Mouse (Mus musculus) kidney, embryonic 15.5 days (tissue): ENCODE measurements around the gene Prox1. TPM values are rescaled to one million over a fixed set of nuclear protein-coding genes. Genes with fewer than 3 reads are reported as not detected.
A peak's percentile ranks its signal among the peaks of the same experiment; 100 is the strongest.

Experiments used
- ATAC-seq: fragments of 200-750 bp; cut with Nextera tagmentation; replicated peaks from 2 replicates; pipeline ENCODE4 v1.8.0; 2017; ENCODE audit warnings: moderate TSS enrichment; ENCODE audit not compliant: low FRiP score
- H3K27ac ChIP-seq: fragments of 300-500 bp; sonication (generic); 2 replicates; pipeline ENCODE4 v1.5.1; 2015; ENCODE audit warnings: mild to moderate bottlenecking, inconsistent platforms
- H3K27me3 ChIP-seq: fragments of 300-500 bp; sonication (generic); 2 replicates; pipeline ENCODE4 v1.6.1; 2015; ENCODE audit warnings: inconsistent platforms
- H3K36me3 ChIP-seq: fragments of 300-500 bp; sonication (generic); 2 replicates; pipeline ENCODE4 v1.6.1; 2015; ENCODE audit warnings: inconsistent platforms
- H3K4me1 ChIP-seq: fragments of 300-500 bp; sonication (generic); 2 replicates; pipeline ENCODE4 v1.6.1; 2015; ENCODE audit warnings: inconsistent platforms
- H3K4me2 ChIP-seq: fragments of 300-500 bp; sonication (generic); 2 replicates; pipeline ENCODE4 v1.6.1; 2015; ENCODE audit warnings: moderate library complexity, mild to moderate bottlenecking, inconsistent platforms
- H3K4me3 ChIP-seq: fragments of 300-500 bp; sonication (generic); replicated peaks from 2 replicates; pipeline ENCODE4 v1.5.1; 2015; ENCODE audit warnings: mild to moderate bottlenecking, inconsistent platforms
- H3K9ac ChIP-seq: fragments of 300-500 bp; sonication (generic); 2 replicates; pipeline ENCODE4 v1.6.1; 2015; ENCODE audit warnings: mild to moderate bottlenecking, inconsistent platforms
- H3K9me3 ChIP-seq: fragments of 300-500 bp; sonication (generic); replicated peaks from 2 replicates; pipeline ENCODE4 v1.6.1; 2016; ENCODE audit warnings: inconsistent platforms
- WGBS: fragments of 180-500 bp; shearing (Covaris S2); methylation state at CpG from one replicate; pipeline ENCODE4 v1.1.7; 2015; ENCODE audit warnings: mixed read lengths; 5-methylcytosine and 5-hydroxymethylcytosine counted together
- polyA plus RNA-seq: library from polyadenylated mRNA; unstranded; fragments of >200 nt; fragmentation: Nextera tagmentation; extraction: Ambion mirVana; gene quantifications from 2 replicates; pipeline ENCODE4 v1.2.1, GENCODE M21; 2015

Prox1 gene
- polyA plus RNA-seq, 1 experiment from 2014 or later, result 1.8 TPM

DNA sequence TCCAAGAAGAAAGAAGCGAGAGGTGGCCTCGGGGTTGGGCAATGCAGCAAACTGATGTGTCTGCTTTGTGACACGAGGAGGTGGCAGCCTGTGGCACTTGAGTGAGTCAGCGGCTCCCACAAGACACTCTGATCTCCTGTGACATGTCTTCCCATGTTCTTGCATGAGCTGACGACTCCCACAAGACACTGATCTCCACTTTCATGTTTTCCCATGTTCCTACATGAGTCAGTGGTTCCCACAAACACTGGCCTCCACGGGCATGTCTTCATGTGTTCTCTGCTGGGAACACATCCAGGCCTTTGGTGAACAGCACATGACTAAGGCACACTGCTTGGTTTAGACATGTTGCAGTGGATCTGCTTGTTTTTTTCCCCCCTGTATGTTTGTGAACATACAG lies 58.8 kb downstream of the Prox1 start:
- ATAC-seq, result no peak
- 70% methylated on average over 6 of the region's 6 CpGs for whole genome bisulfite sequencing

DNA sequence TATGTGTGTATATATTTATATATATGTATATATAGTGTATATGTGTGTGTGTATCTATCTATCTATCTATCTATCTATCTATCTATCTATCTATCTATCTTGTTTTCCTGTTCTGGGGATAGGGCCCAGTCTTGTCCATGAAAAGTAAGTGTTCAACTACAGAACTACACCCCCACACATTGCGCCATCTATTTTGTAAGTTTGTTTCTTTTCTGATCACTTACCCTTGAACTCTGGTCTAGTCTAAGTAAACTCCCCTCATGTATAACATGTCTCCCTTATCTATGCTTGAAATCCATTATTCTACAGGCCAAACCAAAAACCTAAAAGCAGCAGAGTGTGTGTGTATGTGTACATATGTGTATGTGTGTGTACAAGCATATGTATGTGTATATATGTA lies 62.9 kb downstream of the Prox1 start:
- WGBS, result 94% methylated on average over 1 of the region's 1 CpGs
- no peak overlapping the region for H3K4me2 ChIP-seq
- no peak for ATAC-seq
- H3K27me3 ChIP-seq, result no peaks in the 10 kb centered on the region
- no peak overlapping the region for H3K4me3 ChIP-seq
- H3K9ac ChIP-seq, result no peak overlapping the region
- no peak overlapping the region for H3K27ac ChIP-seq
- H3K9me3 ChIP-seq, result 0 out of 2 replicates have a peak, but pooled peaks cover 3% of the 10 kb centered on the region
- no peaks in the 10 kb centered on the region for H3K36me3 ChIP-seq
- H3K4me1 ChIP-seq, result no peaks in the 10 kb centered on the region

More for the DNA sequence above, 58.8 kb downstream of the Prox1 start:
- Histone ChIP-seq H3K4me2 (no peak overlapping the region), H3K27me3 (no peaks in the 10 kb centered on the region), H3K9ac (no peak overlapping the region), H3K36me3 (no peaks in the 10 kb centered on the region), H3K4me1 (no peaks in the 10 kb centered on the region), H3K27ac (no peak overlapping the region), H3K4me3 (no peak overlapping the region), H3K9me3 (0 out of 2 replicates have a peak, but pooled peaks cover 3% of the 10 kb centered on the region)

DNA sequence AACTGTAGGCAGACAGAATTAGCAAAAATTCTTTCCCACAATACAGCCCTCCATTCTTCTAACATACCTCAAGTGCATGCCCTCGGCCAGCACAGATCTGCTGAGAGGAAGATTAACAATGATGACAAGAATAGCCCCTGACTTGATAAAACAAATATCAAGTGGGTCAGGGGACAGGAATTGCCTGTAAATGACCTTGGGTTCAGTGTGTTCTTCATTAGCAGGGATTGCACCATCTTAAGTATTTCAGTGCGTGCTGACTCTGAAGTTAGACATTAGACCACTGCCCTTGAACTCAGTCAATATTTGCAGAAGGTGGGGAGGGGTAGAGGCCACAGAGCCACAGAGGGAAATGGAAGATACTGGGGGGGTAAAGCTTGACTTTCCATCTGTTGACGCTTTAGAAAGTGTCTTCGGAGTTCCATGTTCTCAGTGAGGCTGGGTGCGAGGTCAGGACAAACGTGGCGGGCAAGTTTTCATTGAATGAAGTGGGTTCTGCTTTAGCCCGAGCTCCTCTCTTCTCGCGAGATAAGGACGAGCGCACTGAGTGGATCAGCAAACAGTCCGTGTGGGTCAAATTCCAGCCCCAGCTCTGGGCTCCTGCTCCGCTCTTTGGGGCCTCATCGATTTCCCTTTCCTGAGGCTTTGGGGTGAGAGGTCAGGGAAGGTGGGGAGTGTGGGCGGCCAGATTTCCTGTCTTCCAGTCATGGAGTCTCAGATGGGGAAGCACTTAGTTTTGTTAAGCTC lies 63.7 kb downstream of the Prox1 start:
- no peak overlapping the region for H3K9ac ChIP-seq
- 0 out of 2 replicates have a peak, but pooled peaks cover 3% of the 10 kb centered on the region for H3K9me3 ChIP-seq
- no peak overlapping the region for H3K4me2 ChIP-seq
- no peak for ATAC-seq
- H3K27me3 ChIP-seq, result no peaks in the 10 kb centered on the region
- no peak overlapping the region for H3K27ac ChIP-seq
- H3K36me3 ChIP-seq, result no peaks in the 10 kb centered on the region
- H3K4me1 ChIP-seq, result no peaks in the 10 kb centered on the region
- WGBS, result 55% methylated on average over 16 of the region's 16 CpGs
- H3K4me3 ChIP-seq, result no peak overlapping the region

DNA sequence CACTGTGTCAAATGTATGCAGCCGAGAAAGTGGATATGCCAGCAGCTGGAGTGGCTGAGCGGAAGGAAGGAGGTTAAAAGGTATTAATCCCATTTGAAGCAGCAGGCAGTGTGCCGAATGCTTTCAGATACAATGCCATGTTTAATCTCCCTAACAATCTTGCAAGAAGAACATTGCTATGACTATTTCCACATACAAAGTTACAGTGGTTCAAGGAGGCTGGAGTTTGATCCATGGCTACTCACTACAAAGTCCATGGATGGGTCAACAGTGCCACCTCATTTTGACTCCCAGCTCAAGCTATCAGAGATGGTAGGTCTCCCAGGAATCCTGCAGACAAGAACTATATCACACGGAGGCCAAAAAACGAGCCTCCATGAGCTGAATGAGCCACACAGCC lies 64.5 kb downstream of the Prox1 start:
- Histone ChIP-seq H3K4me2 (no peak overlapping the region), H3K27me3 (no peaks in the 10 kb centered on the region), H3K9me3 (0 out of 2 replicates have a peak, but pooled peaks cover 3% of the 10 kb centered on the region), H3K9ac (no peak overlapping the region), H3K27ac (no peak overlapping the region), H3K36me3 (no peaks in the 10 kb centered on the region), H3K4me1 (no peaks in the 10 kb centered on the region), H3K4me3 (no peak overlapping the region)
- ATAC-seq, result no peak
- WGBS, result 83% methylated on average over 5 of the region's 5 CpGs

DNA sequence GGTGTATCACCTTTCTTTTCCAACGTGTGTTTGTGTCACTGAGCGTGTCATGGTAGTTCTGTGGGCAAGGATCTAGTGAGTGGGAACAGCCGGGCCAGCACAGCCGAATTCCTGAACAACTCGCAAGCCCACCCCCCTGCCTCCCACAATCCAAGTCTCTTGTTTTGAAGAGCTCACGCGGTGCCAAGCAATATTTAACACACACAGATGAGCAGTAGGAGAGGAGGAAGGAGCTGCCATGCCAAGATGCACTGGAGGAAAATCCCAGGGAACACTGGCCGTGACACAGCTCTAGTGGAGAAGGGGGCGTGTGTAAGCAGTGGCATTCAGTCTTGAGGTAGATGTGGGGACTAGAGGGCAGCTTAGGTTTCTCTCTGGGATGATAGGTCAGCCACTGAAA lies 77.2 kb downstream of the Prox1 start:
- Histone ChIP-seq H3K27me3 (no peaks in the 10 kb centered on the region), H3K27ac (no peak overlapping the region), H3K4me3 (no peak overlapping the region), H3K9ac (no peak overlapping the region), H3K4me1 (no peaks in the 10 kb centered on the region), H3K4me2 (no peak overlapping the region), H3K36me3 (no peaks in the 10 kb centered on the region), H3K9me3 (no peaks in the 10 kb centered on the region)
- ATAC-seq, result no peak
- WGBS, result 76% methylated on average over 9 of the region's 9 CpGs

DNA sequence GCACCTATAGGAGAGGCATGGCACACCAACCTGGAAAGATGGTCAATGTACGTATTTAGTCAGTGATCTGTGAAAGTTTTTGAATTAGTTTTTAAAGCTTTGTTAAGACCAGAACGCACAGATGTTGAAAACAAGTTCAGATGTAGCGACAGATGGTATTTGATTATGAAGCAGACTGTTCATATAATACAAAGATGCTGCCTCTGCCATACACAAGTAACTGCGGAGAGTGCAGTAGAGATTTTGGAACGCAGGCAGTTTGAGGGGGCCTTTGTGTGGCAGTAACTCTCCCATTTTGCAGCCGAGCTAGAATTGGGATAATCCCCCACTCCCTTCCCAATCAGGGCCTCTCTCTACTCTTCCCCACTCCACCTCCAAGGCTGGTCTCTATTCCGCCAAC lies 78.4 kb downstream of the Prox1 start:
- Histone ChIP-seq H3K4me2 (no peak overlapping the region), H3K4me1 (no peaks in the 10 kb centered on the region), H3K9ac (no peak overlapping the region), H3K4me3 (no peak overlapping the region), H3K36me3 (no peaks in the 10 kb centered on the region), H3K9me3 (no peaks in the 10 kb centered on the region), H3K27ac (no peak overlapping the region), H3K27me3 (no peaks in the 10 kb centered on the region)
- ATAC-seq, result no peak
- 90% methylated on average over 7 of the region's 7 CpGs for WGBS

DNA sequence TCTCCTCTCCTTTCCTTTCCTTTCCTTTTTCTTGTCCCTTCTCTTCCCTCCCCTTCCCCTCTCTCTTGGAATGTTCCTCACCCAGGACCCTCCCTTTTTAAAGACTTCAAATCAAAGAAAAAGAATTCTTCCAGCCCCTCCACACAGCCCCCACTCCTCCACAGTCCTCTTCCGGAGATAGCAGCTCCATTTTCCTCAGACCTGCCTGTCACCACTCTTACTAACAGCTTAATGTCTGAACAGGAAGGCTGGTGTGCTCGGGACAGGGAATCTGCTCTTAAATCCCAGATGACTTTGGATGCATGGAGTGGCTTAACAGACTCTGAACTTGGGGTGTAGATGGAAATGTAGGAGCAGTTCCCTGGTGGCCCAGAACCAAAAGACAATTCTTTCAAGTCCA lies 81.6 kb downstream of the Prox1 start:
- H3K36me3 ChIP-seq, result no peaks in the 10 kb centered on the region
- H3K4me2 ChIP-seq, result no peak overlapping the region
- no peak for ATAC-seq
- H3K9ac ChIP-seq, result no peak overlapping the region
- no peaks in the 10 kb centered on the region for H3K9me3 ChIP-seq
- WGBS, result 15% methylated on average over 2 of the region's 2 CpGs
- H3K27me3 ChIP-seq, result no peaks in the 10 kb centered on the region
- no peak overlapping the region for H3K27ac ChIP-seq
- no peaks in the 10 kb centered on the region for H3K4me1 ChIP-seq
- H3K4me3 ChIP-seq, result no peak overlapping the region

DNA sequence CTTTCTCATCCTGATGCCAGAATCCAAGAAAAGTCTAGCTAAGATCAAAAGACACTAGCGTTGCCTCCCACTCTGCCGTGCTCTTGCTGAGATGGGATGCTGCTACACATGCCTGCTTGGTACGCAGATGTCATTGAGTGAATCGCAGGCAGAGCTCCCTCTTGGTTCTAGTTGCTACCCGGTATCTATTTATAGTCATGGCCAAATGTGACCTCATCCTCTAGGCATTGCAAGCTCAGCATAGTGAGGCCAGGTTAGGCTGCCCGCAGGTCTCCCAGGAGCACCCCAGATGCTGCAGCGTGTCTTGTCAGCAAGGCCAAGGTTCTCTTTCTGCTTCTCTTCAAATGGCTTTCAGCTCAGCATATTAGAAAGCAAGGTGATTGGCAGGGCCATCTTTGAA lies 84.8 kb downstream of the Prox1 start:
- Histone ChIP-seq H3K4me1 (0 out of 2 replicates have a peak, but pooled peaks cover 6% of the 10 kb centered on the region), H3K9ac (no peak overlapping the region), H3K36me3 (no peaks in the 10 kb centered on the region), H3K27ac (no peak overlapping the region), H3K4me3 (no peak overlapping the region), H3K27me3 (no peaks in the 10 kb centered on the region), H3K9me3 (no peaks in the 10 kb centered on the region), H3K4me2 (no peak overlapping the region)
- ATAC-seq, result no peak
- 88% methylated on average over 7 of the region's 7 CpGs for WGBS

DNA sequence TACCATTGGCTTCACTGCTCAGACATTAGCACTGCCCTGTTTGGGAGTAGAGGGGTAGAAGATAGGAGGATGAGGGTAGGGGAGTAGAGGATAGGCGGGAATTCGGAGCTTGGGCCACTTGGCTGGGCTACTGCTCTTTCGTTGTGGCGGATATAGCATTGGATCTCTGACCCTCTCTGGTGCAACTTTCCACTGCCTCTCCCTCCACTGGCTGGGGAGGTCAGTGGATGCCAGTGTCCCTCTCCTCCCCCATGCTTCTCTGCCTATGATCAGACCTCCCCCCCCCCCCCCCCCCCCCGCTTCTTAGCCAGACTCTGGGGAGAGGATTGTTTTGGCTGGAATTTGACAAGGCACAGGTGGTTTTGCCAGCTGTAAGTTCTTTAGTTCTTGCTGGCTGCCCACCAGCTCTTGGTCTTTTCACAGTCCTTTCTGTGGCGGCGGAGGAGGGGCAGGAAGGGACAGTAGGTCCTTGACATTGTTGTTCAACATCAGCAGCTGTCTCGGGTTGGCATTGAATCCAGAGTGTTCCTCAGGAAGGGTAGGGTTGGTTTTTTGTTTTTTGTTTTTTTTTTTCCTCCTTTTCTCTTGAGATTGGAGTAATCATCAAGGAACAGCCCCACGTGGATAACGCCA lies 90.8 kb downstream of the Prox1 start:
- Histone ChIP-seq H3K9ac (no peak overlapping the region), H3K27ac (0 out of 2 replicates have a peak overlapping the region, but pooled peaks have one; percentile 22), H3K27me3 (no peaks in the 10 kb centered on the region), H3K36me3 (no peaks in the 10 kb centered on the region), H3K9me3 (no peaks in the 10 kb centered on the region), H3K4me2 (no peak overlapping the region), H3K4me1 (peaks cover 23% of the 10 kb centered on the region), H3K4me3 (no peak overlapping the region)
- peak; percentile 40 for ATAC-seq
- WGBS, result 58% methylated on average over 9 of the region's 10 CpGs

DNA sequence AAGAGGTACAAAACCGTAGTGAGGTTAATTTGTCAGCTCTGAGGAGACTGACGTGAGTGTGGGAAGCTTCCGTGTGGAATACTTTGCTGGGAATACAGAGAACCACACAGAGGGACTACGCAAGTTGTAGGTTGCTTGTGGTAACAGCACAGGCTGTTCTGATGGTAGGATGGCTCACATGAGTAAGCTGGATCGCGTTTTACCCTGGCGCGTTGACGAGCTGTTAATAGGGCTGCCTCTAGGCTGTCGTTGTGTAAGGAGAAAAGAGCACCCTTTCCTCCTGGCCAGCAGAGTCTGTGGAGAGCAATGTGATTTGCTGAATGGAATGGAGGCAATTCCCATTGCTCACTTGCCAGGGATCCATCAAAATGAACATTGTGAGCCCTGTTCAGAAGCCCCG lies 93.9 kb downstream of the Prox1 start:
- H3K27ac ChIP-seq, result no peak overlapping the region
- no peaks in the 10 kb centered on the region for H3K36me3 ChIP-seq
- WGBS, result 80% methylated on average over 11 of the region's 11 CpGs
- no peak overlapping the region for H3K9ac ChIP-seq
- H3K9me3 ChIP-seq, result no peaks in the 10 kb centered on the region
- ATAC-seq, result no peak
- H3K4me1 ChIP-seq, result peaks cover 23% of the 10 kb centered on the region
- H3K27me3 ChIP-seq, result no peaks in the 10 kb centered on the region
- no peak overlapping the region for H3K4me2 ChIP-seq
- H3K4me3 ChIP-seq, result no peak overlapping the region
